Mouse (Mus musculus) common myeloid progenitor, adult 5-6 weeks (primary cell): ENCODE results near the gene Fam124b. TPM values are rescaled to one million over a fixed set of nuclear protein-coding genes. Genes with fewer than 3 reads are reported as not detected.

Source experiments
- ATAC-seq: replicated peaks from 2 replicates; pipeline ENCODE4 v1.8.0; 2016; ENCODE audit warnings: low read depth, mild to moderate bottlenecking, moderate TSS enrichment, inconsistent platforms; ENCODE audit not compliant: poor library complexity, severe bottlenecking
- total RNA-seq: library from RNA; stranded (forward); fragments of 200-1000, 187-1606 nt; gene quantifications from 2 replicates; pipeline ENCODE4 v1.2.3, GENCODE M21; 2017

The Fam124b gene
- not detected in 2 replicates for total RNA-seq

- no peak for ATAC-seq
Observed at GRCm38 (mm10) chr1:80218268-80218667, at the start of gene Fam124b. Fam124b (minus strand) TSS chr1:80218473.

DNA sequence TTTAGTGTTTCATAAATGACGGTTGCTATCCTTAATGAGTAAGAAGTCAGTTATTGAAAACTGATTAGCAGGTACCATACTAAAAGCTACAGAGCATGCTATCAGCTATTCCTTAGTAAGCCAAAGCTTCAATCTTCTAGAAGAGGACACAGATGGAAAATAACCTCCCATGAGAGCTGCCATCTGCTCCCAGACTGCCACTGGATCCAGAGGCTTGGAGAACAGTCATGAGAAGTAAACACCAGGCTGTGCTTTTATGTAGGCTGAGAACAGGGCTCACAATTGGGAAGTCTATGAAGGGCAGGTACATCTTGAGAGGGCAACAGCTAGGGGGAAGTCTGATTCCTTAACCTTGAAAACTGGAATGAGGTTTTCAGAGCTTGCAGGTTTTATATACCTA lies 42.2 kb upstream of the Fam124b start:
- no peak for ATAC-seq

- no peak for ATAC-seq
Observed at GRCm38 (mm10) chr1:80258632-80259031, 40.4 kb upstream of the Fam124b start.

GRCm38 (mm10) chr1:80253309-80253708 lies 35.0 kb upstream of the Fam124b start:
- no peak for ATAC-seq

DNA sequence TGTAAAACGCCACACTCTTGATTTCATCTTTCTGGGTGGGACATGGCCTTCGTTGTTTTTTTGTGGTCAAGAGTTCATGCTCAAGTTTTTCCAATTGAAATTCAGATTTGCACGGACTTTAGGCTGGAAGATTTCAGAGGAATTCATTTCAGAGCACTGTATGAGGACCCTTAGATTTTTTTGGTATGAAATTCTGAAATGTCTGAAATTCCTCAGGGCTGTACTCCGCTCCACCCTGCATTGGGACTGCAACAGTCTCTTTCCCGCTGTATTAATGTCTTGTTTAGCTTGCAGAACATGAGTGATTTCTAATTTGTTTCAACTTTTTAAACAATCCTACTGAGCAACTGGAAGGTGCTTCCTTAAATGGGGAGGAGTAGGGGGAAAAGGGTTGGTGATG lies 32.0 kb upstream of the Fam124b start:
- ATAC-seq: no peak

DNA sequence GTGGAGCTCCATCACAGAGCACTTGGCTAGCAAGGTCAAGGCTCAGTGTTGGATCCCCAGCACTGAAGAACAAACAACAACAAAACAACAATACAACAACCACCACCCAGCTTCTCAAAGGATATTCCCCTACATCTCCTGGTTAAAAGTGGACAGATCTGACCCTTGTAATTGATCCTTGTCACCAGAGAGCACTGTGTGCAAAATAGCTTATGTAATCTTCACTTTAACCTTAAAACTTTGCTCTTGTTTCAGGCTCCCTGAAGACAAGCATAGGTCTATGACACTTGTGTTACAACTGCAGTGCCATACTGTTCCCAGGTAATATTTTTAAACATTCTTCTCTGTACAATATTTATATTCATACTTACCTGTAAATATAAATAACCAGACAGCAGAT lies 28.9 kb upstream of the Fam124b start:
- no peak for ATAC-seq

DNA sequence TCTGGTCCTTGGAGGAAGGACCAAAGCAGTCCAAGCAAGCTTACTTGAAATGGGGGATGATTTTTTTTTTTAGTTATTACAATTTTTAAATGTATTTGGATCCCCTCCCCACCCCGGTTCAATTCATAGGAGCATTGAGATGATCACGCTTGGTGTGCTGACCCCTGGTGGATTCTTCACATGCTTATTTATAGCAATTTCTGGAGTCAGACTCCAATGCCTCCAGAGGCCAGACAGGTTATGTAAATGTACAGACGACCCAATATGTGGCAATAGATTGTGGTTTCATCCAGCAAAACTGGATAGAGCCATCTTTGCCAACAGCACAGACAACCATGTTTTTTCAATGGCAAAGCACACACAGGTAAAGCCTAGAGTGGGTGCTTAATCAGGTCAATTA lies 25.9 kb upstream of the Fam124b start:
- peak; percentile 72 for ATAC-seq

DNA sequence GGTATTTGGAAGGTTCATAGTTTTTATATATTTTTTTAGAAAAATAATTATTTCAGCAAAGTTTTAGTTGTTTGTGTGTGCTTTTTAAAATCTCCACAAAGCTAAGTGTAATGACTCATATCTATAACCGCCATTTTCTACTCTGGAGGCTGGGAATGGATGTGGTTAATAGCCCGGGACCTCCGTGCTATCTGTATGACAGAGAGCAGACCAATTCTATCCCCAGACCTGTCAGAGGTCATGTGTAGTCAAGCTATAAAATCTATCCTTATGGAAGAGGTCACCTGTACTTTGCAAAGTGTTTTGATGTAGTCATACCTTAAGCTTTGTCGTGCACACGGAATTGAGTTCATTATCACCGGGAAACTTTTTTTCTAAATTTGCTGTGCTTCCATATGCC lies 23.3 kb upstream of the Fam124b start:
- ATAC-seq: no peak

GRCm38 (mm10) chr1:80240017-80240660 lies 21.9 kb upstream of the Fam124b start:
- ATAC-seq: no peak

GRCm38 (mm10) chr1:80239481-80239880 lies 21.2 kb upstream of the Fam124b start:
- ATAC-seq: no peak

- no peak for ATAC-seq
Observed at GRCm38 (mm10) chr1:80236951-80237702, 18.9 kb upstream of the Fam124b start.

DNA sequence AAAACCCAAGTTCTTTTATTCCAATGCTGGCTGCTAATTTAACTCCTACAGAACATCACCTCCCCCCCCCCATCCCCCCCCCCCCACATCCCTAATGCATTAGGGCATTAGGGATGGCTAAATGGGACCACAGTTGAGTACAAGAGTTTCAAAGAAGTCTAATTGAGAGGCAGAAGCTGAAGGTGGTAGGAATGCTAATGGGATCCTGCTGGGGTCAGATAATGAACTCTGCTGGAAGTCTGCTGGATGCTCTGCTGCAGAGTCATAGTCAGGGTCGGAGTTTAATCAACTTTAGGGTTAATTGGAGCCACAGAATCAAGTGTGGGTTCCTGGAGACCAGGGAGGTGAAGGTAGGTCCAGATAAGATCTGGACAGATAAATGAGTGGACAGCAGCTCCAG lies 17.9 kb upstream of the Fam124b start:
- no peak for ATAC-seq

DNA sequence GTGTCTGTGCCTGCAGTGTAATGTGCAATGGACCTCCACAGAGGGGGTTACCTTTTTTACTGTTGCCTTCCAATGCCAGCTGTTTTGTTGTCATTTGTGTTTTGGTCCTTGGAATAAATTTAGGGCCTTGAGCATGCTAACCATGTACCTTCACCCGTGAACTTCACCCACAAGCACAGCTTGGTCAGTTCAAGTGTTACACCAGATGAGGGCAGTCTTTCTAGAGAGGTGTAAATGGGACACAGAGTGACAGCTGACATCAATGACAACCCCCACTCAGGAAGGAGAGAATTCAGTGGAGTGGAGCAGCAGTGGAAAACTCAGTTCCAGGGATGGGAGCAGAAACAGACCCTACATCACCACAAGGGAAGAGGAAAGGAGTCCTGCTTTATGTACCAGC lies 12.3 kb upstream of the Fam124b start:
- ATAC-seq: no peak

GRCm38 (mm10) chr1:80224839-80225412 lies 6.7 kb upstream of the Fam124b start:
- no peak for ATAC-seq

DNA sequence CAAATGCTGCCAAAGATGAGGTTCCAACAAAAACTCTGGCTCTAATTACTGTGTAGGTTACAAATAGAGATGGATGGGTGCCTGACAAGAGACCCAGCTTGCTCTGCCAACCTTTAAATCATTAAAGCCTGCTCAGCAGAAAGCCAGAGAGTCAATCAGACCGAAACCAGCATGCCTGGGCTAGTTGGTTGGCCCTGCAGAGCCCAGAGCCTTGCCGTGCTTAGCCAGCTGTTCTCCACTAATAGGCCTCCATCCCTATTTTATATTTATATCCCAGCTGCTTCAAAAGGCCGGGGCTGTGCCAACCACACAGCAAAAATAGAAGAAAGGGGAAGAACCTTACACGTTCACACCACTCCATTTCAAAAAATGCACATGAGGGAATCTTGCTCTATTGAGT lies 2.9 kb upstream of the Fam124b start:
- 0 out of 2 replicates have a peak, but pooled peaks have one; percentile 18 for ATAC-seq

DNA sequence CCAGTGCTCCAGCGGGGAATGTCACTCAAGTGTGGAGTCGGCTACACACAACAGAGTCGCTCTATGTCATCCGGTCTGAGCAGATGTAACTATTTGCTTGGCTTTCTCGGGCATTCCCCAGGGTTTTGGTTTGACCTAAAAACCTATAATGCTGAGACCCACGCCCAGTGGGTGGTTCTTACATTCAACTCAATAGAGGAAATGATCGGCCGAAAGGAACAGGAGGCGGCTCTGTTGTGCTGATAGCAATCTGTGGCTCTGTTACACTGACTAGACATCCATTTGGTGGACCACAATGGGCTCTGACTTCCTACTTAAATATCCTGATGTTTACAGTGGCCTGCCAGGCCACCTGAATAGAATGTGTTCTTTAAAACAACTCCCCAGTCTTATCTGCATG lies 4.4 kb downstream of the Fam124b start:
- peak; percentile 95 for ATAC-seq

DNA sequence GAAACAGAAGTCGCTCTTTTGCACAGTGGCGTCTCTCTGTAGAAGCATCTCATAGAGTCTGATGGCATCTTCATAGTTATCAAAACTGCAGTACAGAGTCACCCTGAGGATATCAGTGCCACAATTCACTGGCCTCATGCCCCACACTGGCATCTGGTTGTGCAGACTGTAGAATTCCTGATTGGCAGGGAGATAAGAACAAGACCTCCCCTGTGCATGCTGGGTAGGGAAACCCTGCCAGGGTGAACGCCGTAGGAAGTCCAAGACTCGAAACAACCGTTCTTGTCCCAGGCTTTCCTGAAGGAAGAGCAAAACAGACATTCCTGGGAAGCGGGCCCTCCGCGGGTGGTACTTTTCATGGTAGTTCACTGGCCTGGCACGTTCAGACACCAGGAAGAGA lies 5.1 kb downstream of the Fam124b start:
- ATAC-seq: no peak

- peak; percentile 47; the same call in 1 of the 2 replicates for ATAC-seq
Observed at GRCm38 (mm10) chr1:80202314-80202713, 16.0 kb downstream of the Fam124b start.

- ATAC-seq: no peak
Observed at GRCm38 (mm10) chr1:80192837-80193236, 25.4 kb downstream of the Fam124b start.

DNA sequence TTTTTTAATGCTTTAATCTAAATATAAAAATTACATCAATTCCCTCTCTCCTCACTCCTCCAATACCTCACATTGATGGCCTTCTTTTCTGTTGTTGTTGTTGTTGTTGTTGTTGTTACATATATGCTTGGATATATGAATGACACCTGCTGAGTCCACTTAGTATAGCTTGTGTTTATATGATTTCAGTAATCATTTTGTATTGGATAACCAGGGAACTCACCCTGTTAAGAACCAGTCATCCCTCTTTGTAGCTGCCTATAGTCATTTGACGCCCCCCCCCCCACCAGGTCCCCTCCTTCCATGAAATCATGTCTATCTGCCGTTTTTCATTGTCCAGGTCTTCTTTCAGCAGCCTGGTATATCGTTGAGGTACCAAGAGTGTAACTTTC lies 36.9 kb downstream of the Fam124b start:
- no peak for ATAC-seq

DNA sequence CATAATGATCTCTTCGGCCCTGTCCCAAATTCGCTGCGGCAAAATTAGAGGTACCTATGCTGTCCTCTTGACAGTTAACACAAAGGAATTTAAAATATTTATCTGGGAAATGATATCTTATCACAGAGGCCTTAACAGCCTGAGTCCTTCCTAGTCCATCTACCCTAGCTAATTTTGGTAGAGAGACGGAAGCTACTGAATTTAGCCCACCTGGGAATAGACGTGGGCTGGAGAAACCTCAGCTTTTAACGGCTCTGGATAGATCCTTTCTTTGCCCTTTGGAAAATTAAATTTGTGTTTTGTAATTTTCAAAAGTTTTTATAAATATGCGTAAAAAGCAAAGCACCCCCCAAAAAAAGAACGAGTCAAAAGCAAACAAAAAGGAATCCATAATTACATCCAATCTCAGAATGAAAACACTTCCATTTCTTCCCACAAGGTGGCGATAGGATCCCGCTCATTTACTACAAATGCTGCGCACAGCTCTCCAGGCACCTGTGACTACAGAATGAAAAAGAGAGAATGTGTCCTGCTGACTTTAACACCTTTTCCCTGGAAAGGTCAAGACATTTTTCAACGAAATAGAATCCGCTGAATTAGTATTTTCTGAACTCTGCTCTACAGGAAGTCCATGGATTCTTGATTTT lies 37.4 kb downstream of the Fam124b start:
- ATAC-seq: peak; percentile 88
